Mouse (Mus musculus) embryo, embryonic 10 days (tissue): Measurements from ENCODE around the gene Adam26b.
"Not testable (repeated sequence)": the region's sequence is repeated elsewhere in the genome, so short reads cannot be mapped to it uniquely, and the experiment has no call there.

Source experiments
- DNase-seq: peaks from one replicate; pipeline ENCODE4 v3.0.0-alpha.2; 2015; ENCODE audit warnings: low spot score

The Adam26b gene

GRCm38 (mm10) chr8:43528006-43528405, at the start of gene Adam26b:
TSS of gene Adam26b (minus strand) at chr8:43528106.
- not testable (repeated sequence) for DNase-seq

DNA sequence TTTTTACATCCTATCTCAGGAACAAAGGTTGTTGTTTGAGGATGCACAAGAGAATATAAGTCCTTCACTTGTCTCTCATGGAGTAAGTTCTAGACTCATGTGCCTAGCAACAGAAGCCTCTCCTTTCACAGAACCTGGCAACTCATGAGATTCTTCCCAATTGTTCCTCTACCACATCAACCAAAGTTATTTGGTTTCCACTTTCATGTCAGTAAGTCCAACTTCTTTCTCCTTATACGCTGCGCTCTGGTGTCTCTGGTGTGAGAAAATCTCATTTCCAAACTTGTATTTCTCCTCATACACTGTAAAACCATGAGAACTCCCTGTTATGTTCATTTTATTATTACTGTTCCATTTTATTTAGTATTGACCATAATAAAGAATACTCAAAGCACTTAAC, 48.7 kb upstream of the Adam26b start, which contains the start of gene Adam26a:
Gene Adam26a, minus strand, starts transcription at position 101 of the 400 bp plus-strand sequence.
- DNase-seq = not testable (repeated sequence)
